Mouse (Mus musculus) mouse embryonic stem cell (cell line): ENCODE data around the gene Med26.

ENCODE experiments used
- in situ Hi-C, 2 experiments: fragments of 300-500 bp; cut with MboI; formaldehyde crosslinking; loops; 1 replicate in 1 of 2; 3 replicates in 1 of 2; pipeline ENCODE4 v1.14.3; 2019 to 2020; ENCODE audit warnings: low sequenced_read_pairs in 2 of 2, low pct_unique_long_range_greater_than_20kb in 1 of 2, mixed read lengths in 1 of 2; ENCODE audit not compliant: unreplicated experiment in 1 of 2

Med26 gene

GRCm38 (mm10) chr8:72495411-72496111 is 52.5 kb downstream of the Med26 start:
- in situ Hi-C loops, result no loop called here

DNA sequence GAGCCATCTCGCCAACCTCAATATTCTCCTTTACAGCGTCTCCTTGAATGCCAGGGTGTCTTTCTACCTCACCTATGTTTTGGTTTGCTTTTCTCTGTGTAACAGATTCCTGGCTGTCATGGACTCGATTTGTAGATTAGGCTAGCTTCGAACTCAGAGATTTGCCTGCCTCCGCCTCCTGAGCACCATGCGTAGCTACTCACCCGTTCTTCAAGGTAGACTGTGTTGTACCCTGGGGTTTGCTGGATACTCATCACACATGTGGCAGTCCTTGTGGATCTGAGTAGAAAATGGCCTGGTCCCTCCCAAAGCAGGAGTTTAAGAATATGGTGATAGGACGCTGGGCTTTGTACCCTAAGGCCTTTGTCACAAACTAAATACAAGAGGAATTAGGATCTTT is 54.7 kb downstream of the Med26 start:
- in situ Hi-C loops, result no loop called here

DNA sequence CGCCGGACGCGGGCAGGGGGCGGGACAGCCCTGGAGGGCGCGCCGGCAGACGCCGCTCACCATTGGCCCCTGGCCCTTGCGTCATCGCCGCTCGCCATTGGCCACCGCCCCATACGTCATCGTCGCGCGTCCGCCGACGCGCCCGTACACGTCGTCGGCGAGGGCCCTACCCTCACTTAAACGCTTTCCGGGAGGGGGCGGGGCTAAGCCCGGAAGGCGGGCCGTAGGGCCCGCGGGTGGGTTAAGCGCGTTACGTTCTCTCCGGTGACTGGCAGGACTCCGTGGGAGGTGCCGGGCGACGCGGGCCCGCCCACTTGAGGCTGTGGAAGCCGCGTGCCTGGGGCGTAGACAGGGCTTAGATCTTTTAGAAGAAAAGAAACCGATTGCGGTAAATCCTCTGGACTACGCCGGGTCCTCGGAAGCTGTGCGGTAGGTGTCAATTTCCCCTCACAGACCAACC is 55.4 kb downstream of the Med26 start:
- in situ Hi-C loops, result no loop called here

DNA sequence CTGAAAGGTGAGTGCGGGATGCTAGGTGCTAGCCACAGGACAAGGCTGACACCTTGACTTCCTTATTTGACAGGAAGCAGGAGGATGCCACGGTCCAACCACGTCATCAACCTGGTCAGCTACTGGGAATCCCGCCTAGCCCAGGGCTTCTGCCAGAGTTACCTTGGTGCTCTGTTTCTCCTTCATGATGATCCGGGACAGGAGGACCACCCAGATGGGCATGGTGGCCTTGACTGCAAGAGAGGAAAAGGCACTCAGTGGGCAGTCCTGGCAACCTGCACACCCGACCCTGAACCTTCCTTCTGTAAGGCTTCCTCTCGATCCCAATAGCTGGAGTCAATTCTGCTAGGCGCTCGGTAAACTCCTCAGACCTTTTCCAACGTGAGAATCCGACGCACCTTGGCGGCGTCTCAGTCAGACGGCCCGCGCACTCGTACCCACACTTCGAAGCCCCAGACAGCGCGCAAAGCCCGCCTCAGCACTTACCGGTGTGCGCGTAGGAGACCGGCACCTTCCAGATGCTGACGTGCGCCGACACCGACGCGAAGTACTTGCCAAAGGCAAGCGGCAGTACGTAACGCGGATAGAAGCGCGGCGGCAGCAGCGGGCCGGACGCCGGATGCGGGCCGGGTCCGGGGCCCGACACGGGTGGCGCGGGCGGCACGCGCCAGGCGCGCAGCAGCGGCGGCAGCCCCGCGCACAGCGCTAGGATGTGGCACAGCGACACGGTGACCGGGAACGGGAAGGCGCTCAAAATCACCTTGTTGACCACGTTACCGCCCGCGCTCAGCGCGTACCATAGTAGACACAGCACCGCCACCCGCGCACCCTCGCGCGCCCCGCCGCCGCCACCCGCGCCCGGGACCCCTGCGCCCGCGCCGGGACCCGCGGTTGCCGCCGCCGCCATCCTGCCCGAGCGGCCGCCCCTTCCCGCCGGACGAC is 56.1 kb downstream of the Med26 start, which contains the start of gene Slc35e1:
Gene Slc35e1 (minus strand): TSS at position 935 of the 942 bp plus-strand sequence.
- in situ Hi-C loops, result no loop called here

DNA sequence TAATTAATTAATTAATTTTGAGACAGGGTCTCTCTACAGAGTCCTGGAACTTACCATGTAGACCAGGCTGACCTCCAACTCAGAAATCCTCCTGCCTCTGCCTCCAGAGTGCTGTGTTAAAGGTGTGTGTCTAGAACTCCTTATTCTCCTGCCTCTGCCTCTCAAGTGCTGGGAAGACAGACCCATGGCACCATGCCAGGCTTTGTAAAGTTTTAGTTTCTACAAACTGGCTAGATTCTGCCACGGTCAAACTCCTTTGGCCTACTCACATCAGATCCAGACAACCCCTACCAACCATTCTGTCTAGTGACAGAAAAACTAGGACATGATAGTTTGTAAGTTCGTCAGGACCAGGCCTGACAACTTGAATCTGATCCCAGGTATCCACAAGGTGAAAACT is 57.1 kb downstream of the Med26 start:
- in situ Hi-C loops, result no loop called here

- in situ Hi-C loops, result no loop called here
Observed at GRCm38 (mm10) chr8:72487014-72487413, 61.1 kb downstream of the Med26 start.

- in situ Hi-C loops, result no loop called here
Observed at GRCm38 (mm10) chr8:72485456-72486199, 62.4 kb downstream of the Med26 start.

GRCm38 (mm10) chr8:72474826-72475546 is 73.1 kb downstream of the Med26 start, which contains the start of gene Cherp:
Cherp (minus strand) TSS chr8:72475226.
- in situ Hi-C loops, result no loop called here

GRCm38 (mm10) chr8:72470684-72471083 is 77.4 kb downstream of the Med26 start:
- in situ Hi-C loops, result no loop called here

DNA sequence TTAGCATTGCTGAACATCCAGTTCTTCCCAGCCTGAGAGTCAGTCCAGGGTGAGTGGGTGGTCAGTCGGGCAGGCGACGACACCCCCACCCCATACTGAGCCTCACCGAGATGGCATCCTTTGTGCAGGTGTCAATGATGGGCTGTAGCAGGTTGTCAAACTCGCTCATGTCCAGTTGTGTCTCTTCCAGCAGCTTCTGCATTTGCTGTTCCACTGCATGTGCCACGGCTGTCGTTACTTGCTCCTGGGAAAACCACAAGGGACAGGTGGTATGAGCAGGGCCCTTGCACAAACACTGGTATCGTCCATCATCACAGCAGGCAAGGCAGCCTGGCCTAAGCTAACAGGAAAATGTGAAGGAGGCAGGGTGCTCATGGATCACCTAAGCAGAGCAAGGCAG is 78.1 kb downstream of the Med26 start:
- in situ Hi-C loops, result no loop called here

- in situ Hi-C loops, result no loop called here
Observed at GRCm38 (mm10) chr8:72469243-72469642, 78.8 kb downstream of the Med26 start.

- in situ Hi-C loops, result no loop called here
Observed at GRCm38 (mm10) chr8:72464211-72464610, 83.9 kb downstream of the Med26 start.

- in situ Hi-C loops, result no loop called here
Observed at GRCm38 (mm10) chr8:72459881-72460533, 88.1 kb downstream of the Med26 start.

DNA sequence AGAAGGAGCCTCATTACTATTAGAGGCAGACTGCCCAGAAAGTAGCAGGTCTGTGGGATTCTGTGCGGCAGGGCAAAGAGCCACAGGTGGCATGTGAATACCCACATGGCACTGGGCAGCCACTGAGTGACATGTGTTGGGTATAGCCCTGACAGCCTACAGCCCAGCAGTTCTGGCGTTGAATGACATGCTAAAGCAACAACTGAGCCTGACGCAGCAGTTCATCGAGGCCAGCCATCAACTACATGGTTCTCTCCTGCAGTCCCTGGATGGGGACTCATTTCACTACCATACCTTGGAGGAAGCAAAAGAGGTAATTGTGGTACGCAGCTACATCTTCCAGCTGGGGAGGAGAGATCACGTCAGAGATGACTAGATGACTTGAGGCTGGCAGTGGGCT is 89.6 kb downstream of the Med26 start:
- in situ Hi-C loops, result no loop called here

- in situ Hi-C loops, result no loop called here
Observed at GRCm38 (mm10) chr8:72457806-72458205, 90.3 kb downstream of the Med26 start.

DNA sequence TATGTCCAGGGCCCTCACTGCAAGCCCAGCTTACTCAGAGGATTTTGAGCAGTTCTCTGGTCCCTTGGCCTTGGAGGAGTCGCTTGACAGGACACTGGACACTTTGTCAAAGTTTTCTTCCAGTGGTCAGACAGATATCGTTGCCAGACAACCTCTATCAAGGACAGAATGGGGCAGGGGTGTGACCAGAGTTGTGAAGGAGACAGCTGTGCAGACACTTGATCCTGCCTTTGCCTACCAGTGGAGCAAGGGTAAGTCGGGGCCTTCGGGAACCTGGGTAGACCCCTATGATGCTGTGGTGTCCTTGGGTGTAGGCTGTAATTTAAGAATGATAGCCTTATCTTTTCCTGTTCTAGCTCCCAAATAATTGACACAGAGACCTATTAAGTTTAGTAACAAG is 92.8 kb downstream of the Med26 start:
- in situ Hi-C loops, result no loop called here

- in situ Hi-C loops, result no loop called here
Observed at GRCm38 (mm10) chr8:72453904-72454303, 94.2 kb downstream of the Med26 start.

DNA sequence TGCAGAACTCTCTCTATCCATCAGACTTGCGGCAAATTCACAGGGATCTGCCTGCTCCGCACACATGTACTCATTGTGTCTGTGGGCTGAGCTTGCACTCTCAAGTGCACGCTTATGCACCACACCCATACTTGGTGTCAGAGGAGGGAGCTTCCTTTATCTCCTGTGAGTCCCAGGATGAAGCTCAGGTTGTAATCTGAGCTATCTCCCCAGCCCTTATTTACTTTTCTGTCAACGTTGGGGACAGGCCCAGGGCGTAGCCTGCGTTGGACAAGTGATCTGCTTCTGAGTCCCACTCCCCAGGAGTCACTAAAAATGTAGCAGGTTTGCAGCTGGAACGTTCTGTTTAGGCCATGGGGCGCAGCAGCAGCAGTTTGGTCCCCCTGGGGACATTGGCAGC is 96.6 kb downstream of the Med26 start:
- in situ Hi-C loops, result no loop called here
